Mouse (Mus musculus) frontal cortex, postnatal 10 days (tissue): ENCODE results near the gene Cttn.
A peak's percentile ranks its signal among the peaks of the same experiment; 100 is the strongest.

Experiments used
- DNase-seq, 2 experiments: peaks; one replicate each; pipeline ENCODE4 v3.0.0; 2022; ENCODE audit warnings: low spot score in 2 of 2, mixed read lengths in 1 of 2

The Cttn gene

GRCm38 (mm10) chr7:144470545-144471059, at the start of gene Cttn:
TSS of gene Cttn (minus strand) at chr7:144471009.
- DNase-seq = peak; percentile 88 to 89

- no peak for DNase-seq
Observed at GRCm38 (mm10) chr7:144519852-144520251, 49.0 kb upstream of the Cttn start.

- DNase-seq = no peak
Observed at GRCm38 (mm10) chr7:144516711-144517110, 45.9 kb upstream of the Cttn start.

- no peak for DNase-seq
Observed at GRCm38 (mm10) chr7:144509090-144509489, 38.3 kb upstream of the Cttn start.

GRCm38 (mm10) chr7:144506807-144507206, 36.0 kb upstream of the Cttn start:
- DNase-seq = no peak

GRCm38 (mm10) chr7:144503959-144504358, 33.1 kb upstream of the Cttn start:
- DNase-seq = no peak

GRCm38 (mm10) chr7:144492931-144493330, 22.1 kb upstream of the Cttn start:
- DNase-seq = no peak

- no peak for DNase-seq
Observed at GRCm38 (mm10) chr7:144490201-144490873, 19.5 kb upstream of the Cttn start.

- no peak for DNase-seq
Observed at GRCm38 (mm10) chr7:144489067-144489774, 18.4 kb upstream of the Cttn start.

GRCm38 (mm10) chr7:144480314-144480713, 9.5 kb upstream of the Cttn start:
- no peak for DNase-seq

- DNase-seq = peak in 1 of 2 experiments; percentile 34
Observed at GRCm38 (mm10) chr7:144479569-144479968, 8.8 kb upstream of the Cttn start.

GRCm38 (mm10) chr7:144475741-144476140, 4.9 kb upstream of the Cttn start:
- no peak for DNase-seq

GRCm38 (mm10) chr7:144473486-144473885, 2.7 kb upstream of the Cttn start:
- DNase-seq = no peak

GRCm38 (mm10) chr7:144471103-144471502, 294 bp upstream of the Cttn start:
- DNase-seq = no peak

- DNase-seq = no peak
Observed at GRCm38 (mm10) chr7:144469908-144470544, 783 bp downstream of the Cttn start.

GRCm38 (mm10) chr7:144469181-144469641, 1.6 kb downstream of the Cttn start:
- no peak for DNase-seq

GRCm38 (mm10) chr7:144468741-144469140, 2.1 kb downstream of the Cttn start:
- no peak for DNase-seq

GRCm38 (mm10) chr7:144462577-144462976, 8.2 kb downstream of the Cttn start:
- DNase-seq = no peak

GRCm38 (mm10) chr7:144461246-144461902, 9.4 kb downstream of the Cttn start:
- DNase-seq = no peak

- DNase-seq = no peak
Observed at GRCm38 (mm10) chr7:144458881-144459280, 11.9 kb downstream of the Cttn start.

GRCm38 (mm10) chr7:144450661-144451060, 20.1 kb downstream of the Cttn start:
- no peak for DNase-seq
